Mouse (Mus musculus): ENCODE measurements around the gene Atp8a1. TPM values are rescaled to one million over a fixed set of nuclear protein-coding genes. Genes with fewer than 3 reads are reported as not detected.

Atp8a1 gene
- total and polyA plus RNA-seq, 3 experiments, result 4.4 to 11.2 (median 5.5) TPM

GRCm38 (mm10) chr5:67768708-67769107 is 78.5 kb downstream of the Atp8a1 start:
- in situ Hi-C loops (cut with MboI; ENCODE audit: low pct_ligation_motif_present, low pct_unique_long_range_greater_than_20kb, low sequenced_read_pairs) (no loop called here), dilution Hi-C loops (cut with MboI; ENCODE audit: extremely low pct_ligation_motif_present, extremely low pct_unique_long_range_greater_than_20kb, low sequenced_read_pairs) (no loop called here)

GRCm38 (mm10) chr5:67764798-67765197 is 82.4 kb downstream of the Atp8a1 start:
- Histone ChIP-seq H3K4me3 (replicated peaks in 1 of 3; ENCODE audit: low read depth in 2 of 3, low read length in 2 of 3, poor library complexity in 1 of 3) (no peak overlapping the region), H3K9me3 (replicated peaks; ENCODE audit: low read length) (no peaks in the 10 kb centered on the region), H3K27me3 (replicated peaks) (no peaks in the 10 kb centered on the region), H3K36me3 (replicated peaks in 1 of 2; ENCODE audit: control insufficient read depth in 1 of 2, insufficient read depth in 1 of 2, low read length in 1 of 2) (peaks cover 18 to 42% of the 10 kb centered on the region in 2 experiments), H3K27ac (ENCODE audit: insufficient read depth, low read depth) (no peak overlapping the region), H3K4me2 (ENCODE audit: insufficient read depth, low read depth, poor library complexity, severe bottlenecking) (no peak overlapping the region), H3K9ac (ENCODE audit: insufficient read depth, low read depth) (no peak overlapping the region), H3K79me2 (replicated peaks; ENCODE audit: control insufficient read depth, extremely low read depth, insufficient read depth, poor library complexity, severe bottlenecking) (no peaks in the 10 kb centered on the region), H3K4me1 (ENCODE audit: control insufficient read depth in 1 of 2, insufficient read depth in 2 of 2) (peaks cover 0 to 4% of the 10 kb centered on the region in 2 experiments; a peak in 1 of 4 replicates)
- dilution Hi-C loops (cut with MboI; ENCODE audit: extremely low pct_ligation_motif_present, extremely low pct_unique_long_range_greater_than_20kb, low sequenced_read_pairs) (no loop called here), in situ Hi-C loops (cut with MboI; ENCODE audit: low pct_ligation_motif_present, low pct_unique_long_range_greater_than_20kb, low sequenced_read_pairs) (no loop called here)
- 0 out of 2 replicates have a peak, but pooled peaks have one; percentile 7 for TF ChIP-seq SMC3 (IDR thresholded peaks at IDR 0.05; ENCODE audit: low read depth, low read length)
- peak; percentile 21 to 58; a peak in 2 of 4 replicates for TF ChIP-seq CTCF (conservative IDR thresholded peaks at IDR 0.05 in 1 of 2, IDR thresholded peaks at IDR 0.05 in 1 of 2; ENCODE audit: low read depth in 2 of 2, low read length in 2 of 2)
- no peak for TF ChIP-seq ZC3H11A (IDR thresholded peaks at IDR 0.05; ENCODE audit: low read depth, low read length)
- peak; percentile 20 for DNase-seq (ENCODE audit: extremely low read depth)

More at GRCm38 (mm10) chr5:67768708-67769107, 78.5 kb downstream of the Atp8a1 start:
- peaks cover 0 to 4% of the 10 kb centered on the region in 2 experiments; a peak in 1 of 4 replicates for H3K4me1 ChIP-seq (ENCODE audit: control insufficient read depth in 1 of 2, insufficient read depth in 2 of 2)
- no peaks in the 10 kb centered on the region for H3K27me3 ChIP-seq (replicated peaks)
- no peak overlapping the region for H3K4me3 ChIP-seq (replicated peaks in 1 of 3; ENCODE audit: low read depth in 2 of 3, low read length in 2 of 3, poor library complexity in 1 of 3)
- TF ChIP-seq ZMIZ1 (IDR thresholded peaks at IDR 0.05; ENCODE audit: low read depth, low read length) (no peak), POLR2A (IDR thresholded peaks at IDR 0.05; ENCODE audit: low read depth, low read length) (no peak), IRF4 (IDR thresholded peaks at IDR 0.05; ENCODE audit: low read depth, low read length) (no peak), MEF2A (IDR thresholded peaks at IDR 0.05; ENCODE audit: borderline replicate concordance, low read depth, low read length) (no peak), ETS1 (conservative IDR thresholded peaks at IDR 0.05; ENCODE audit: low read depth, low read length) (no peak), MAFK (IDR thresholded peaks at IDR 0.05; ENCODE audit: insufficient replicate concordance, low read length) (no peak), USF1 (IDR thresholded peaks at IDR 0.05; ENCODE audit: low read depth, low read length) (no peak), E2F4 (IDR thresholded peaks at IDR 0.05; ENCODE audit: insufficient replicate concordance, low read depth, low read length) (no peak), MYC (IDR thresholded peaks at IDR 0.05; ENCODE audit: low read depth, low read length) (no peak), SMC3 (IDR thresholded peaks at IDR 0.05; ENCODE audit: low read depth, low read length) (no peak), NELFE (IDR thresholded peaks at IDR 0.05; ENCODE audit: low read depth, low read length) (no peak), JUND (conservative IDR thresholded peaks at IDR 0.05; ENCODE audit: low read depth, low read length) (no peak), CHD2 (IDR thresholded peaks at IDR 0.05; ENCODE audit: low read length) (no peak), USF2 (conservative IDR thresholded peaks at IDR 0.05; ENCODE audit: low read depth, low read length) (no peak), MAX (IDR thresholded peaks at IDR 0.05; ENCODE audit: low read length) (no peak), POLR2AphosphoS2 (IDR thresholded peaks at IDR 0.05; ENCODE audit: low read depth, low read length) (no peak), TCF12 (IDR thresholded peaks at IDR 0.05; ENCODE audit: low read depth, low read length) (no peak)
- H3K9ac ChIP-seq (ENCODE audit: insufficient read depth, low read depth), result no peak overlapping the region
- DNase-seq (ENCODE audit: extremely low read depth), result no peak
- H3K79me2 ChIP-seq (replicated peaks; ENCODE audit: control insufficient read depth, extremely low read depth, insufficient read depth, poor library complexity, severe bottlenecking), result no peaks in the 10 kb centered on the region
- no peak overlapping the region for H3K27ac ChIP-seq (ENCODE audit: insufficient read depth, low read depth)
- no peaks in the 10 kb centered on the region for H3K9me3 ChIP-seq (replicated peaks; ENCODE audit: low read length)
- H3K4me2 ChIP-seq (ENCODE audit: insufficient read depth, low read depth, poor library complexity, severe bottlenecking), result no peak overlapping the region
- H3K36me3 ChIP-seq (replicated peaks in 1 of 2; ENCODE audit: control insufficient read depth in 1 of 2, insufficient read depth in 1 of 2, low read length in 1 of 2), result peaks cover 10 to 30% of the 10 kb centered on the region in 2 experiments

Data from CH12.LX (cell line).